Mouse (Mus musculus): Measurements from ENCODE around the gene Xrn2.

Xrn2 gene

DNA sequence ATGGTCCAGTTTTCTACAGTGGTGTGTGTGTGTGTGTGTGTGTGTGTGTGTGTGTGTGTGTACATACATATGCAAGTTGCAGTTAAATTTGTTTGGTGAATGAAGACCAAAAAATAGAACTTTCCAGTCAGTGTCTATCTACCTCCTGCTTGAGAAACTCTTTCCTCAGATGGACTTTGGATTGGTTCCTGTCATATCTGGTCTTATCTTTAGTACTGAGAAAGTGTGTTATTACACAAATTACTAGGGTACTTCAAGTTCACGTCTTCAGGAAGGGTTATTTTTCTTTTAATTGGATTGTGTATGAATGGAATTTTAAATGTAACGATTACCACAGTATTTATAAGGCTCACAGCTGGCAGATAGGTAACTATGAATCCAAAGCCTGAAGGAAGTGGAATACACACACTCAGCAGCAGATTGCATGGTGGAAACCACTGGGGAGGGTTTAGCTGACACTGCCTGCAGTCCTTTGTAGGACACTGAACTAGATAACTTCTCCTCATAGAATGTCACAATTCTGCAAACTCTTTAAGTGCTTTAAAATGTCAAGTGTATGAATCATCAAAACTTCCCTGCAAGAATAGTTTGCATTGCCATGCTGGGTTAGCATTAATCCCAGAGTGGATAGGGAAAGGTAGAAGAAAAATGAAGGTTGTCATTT is 40.6 kb downstream of the Xrn2 start:
- no peak for DNase-seq (ENCODE audit: low spot score)

- DNase-seq (ENCODE audit: low spot score) = no peak
Measured at GRCm38 (mm10) chr2:147067480-147068246, 54.9 kb downstream of the Xrn2 start.

DNA sequence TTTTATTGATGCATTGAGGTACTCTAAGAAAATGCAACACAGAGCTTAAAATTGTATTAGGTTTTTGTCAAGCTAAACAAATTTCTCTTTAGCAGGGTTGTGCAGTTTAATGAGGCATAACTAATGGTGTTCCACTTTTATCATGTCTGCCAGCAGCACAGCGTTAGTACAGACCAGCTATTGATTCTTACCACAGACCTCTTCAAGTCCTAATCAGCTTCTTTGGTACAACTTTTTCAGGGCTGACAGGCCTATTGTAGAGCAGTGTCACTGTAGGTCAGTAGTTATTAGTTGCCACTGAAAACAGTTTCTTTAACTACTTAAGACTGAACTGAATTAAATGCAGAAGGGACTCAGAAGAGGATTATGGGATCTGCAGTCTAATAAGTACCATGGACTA is 56.3 kb downstream of the Xrn2 start:
- peak; percentile 60 for DNase-seq (ENCODE audit: low spot score)

DNA sequence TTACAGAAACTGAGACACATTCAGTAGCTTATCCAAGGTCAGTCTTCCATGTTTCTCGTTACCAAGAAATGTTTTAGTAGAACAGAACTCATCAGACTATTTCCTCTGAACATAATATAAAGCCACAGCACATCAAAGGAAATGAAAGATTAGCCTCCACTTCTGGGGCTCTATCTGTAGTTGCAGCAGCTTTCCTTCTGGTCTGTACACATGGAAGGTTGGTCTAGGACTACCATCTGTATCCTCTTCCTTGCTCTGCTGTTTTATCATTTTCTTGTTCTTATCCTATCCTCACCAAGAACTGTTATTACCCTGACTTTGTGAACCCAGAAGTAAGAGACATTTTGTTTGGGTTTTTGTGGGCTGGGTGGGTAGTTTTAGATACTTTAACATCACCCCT is 57.5 kb downstream of the Xrn2 start:
- no peak for DNase-seq (ENCODE audit: low spot score)

- DNase-seq (ENCODE audit: low spot score) = peak; percentile 58
Measured at GRCm38 (mm10) chr2:147073962-147074361, 61.2 kb downstream of the Xrn2 start.

DNA sequence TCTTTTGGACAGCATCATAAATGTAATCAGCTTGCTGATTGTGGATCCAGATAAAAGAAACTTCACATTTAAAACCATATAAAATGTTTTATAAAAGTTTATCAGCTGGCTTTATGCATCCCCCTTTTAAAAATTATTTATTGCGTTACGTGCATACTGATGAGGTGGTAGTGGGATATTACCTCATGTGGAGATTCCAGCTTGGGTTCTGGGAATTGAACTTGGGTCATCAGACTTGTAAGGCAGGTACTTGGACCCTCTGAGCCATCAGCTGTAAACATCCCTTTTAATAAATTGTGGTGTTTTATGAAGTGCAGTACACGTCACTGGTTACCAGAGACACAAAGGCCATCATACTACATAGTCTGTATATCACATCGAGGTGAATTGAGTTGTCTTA is 61.6 kb downstream of the Xrn2 start:
- no peak for DNase-seq (ENCODE audit: low spot score)

- no peak for DNase-seq (ENCODE audit: low spot score)
Measured at GRCm38 (mm10) chr2:147082391-147082790, 69.6 kb downstream of the Xrn2 start.

- peak; percentile 53 for DNase-seq (ENCODE audit: low spot score)
Measured at GRCm38 (mm10) chr2:147083471-147084365, 70.9 kb downstream of the Xrn2 start.

DNA sequence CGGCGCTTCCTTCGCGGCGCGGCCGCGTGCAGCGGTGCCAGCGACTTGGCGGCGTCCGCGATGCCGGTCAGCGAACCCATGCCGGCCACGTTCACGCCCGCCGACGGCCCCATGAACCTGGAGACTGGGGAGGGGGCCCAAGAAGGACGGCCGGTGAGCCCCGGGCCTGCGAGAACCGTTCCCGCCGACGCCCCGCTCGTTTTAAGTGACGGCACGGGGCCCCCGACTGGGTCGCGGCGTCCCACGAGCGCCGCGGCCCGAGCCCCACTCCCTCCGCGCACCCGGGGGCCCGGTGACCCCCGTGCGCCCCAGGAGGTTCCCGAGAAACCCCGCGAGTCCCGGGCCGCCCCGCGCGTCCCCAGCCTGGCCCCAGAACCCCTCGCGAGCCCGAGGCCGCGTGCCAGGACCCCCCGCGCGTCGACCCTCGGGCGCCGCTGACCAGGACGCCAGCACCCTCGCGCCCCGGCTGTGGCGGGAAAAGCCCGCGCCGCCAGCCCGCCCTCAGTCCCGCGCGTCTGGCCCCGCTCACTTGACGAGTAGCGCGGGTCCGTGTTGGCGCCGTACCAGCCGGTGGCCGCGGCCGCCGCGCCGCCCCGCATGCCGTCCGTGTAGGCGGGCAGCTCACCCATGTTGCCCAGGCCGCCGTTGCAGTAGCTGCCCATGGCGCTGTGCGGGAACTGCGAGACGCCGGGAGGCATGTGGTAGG is 71.7 kb downstream of the Xrn2 start:
- DNase-seq (ENCODE audit: low spot score) = no peak

GRCm38 (mm10) chr2:147085072-147085870 is 72.5 kb downstream of the Xrn2 start, which contains the start of gene Nkx2-4:
TSS of gene Nkx2-4 (minus strand) at chr2:147085445.
- no peak for DNase-seq (ENCODE audit: low spot score)

DNA sequence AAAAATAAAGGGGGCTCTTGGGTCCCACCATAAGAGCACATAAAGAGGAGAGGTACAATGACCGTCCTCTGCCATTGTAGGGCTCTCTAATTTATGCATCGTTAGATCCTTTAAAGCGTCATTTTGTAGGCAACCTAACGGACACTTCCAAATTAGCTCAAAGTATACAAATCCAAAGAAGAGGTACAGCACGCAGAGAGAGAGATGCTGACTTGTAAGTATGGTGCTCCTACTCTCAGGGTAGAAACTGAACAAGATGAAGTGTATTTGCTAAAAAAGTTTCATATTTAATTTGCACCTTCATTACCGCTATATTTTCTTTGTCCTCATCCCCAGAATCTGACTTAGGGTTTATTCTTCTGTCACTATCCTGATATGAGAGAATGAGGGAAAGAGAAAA is 73.1 kb downstream of the Xrn2 start:
- DNase-seq (ENCODE audit: low spot score) = no peak

DNA sequence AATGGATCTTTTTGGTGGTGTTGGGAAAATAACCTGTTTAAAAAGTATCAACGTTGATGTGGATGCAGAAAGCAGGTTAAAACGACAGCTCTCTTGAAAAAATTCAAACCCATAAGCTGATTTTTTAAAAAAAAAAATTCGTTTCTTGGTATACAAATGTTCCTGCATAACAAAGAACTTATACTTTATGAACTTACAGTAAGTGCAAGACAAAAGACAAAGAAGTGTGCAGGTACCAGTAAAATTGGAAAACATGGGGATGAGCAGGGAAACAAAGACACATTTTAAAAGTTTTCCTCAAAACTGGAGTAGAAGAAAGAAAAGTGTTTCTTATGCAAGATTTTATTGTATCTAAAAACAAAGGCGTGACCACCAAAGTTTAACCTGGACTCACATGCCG is 73.6 kb downstream of the Xrn2 start:
- no peak for DNase-seq (ENCODE audit: low spot score)

DNA sequence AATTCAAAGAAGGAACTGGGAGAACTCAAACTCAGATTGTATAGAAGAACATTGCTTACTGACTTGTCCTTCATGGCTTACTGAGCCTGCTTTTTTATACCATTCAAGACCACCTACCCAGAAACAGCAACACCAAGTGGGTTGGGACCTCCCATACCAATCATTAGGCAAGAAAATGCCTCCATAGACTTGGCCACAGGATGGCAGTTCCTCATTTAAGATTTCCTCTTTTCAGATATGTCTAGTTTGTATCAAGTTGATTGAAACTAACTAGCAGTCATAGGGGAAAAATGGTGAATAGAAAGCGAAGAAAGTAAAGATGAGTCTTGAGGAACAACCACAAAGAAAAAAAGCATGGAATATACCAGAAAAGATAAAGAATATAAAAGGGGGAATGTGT is 106.9 kb downstream of the Xrn2 start:
- no peak for DNase-seq (ENCODE audit: low spot score)

DNA sequence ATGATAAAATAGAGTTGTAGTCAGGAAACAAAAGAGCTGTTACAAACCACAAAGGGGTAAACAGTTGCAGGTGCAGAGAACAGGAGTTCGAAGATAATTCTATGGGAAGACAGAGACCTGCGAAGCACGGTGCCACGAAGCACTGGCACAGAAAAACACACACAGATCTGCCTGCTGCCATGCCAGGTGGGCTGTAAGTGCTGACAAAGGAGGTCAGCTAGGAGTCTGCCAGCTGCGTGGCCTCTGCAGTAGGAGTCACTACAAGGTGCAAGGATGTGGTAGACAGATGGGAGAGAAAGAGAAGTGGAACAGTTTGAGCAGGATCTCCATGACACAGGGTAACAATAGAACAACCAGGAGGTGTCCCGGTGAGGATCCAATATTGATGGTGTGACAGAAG is 114.6 kb downstream of the Xrn2 start:
- DNase-seq (ENCODE audit: low spot score) = no peak

All from retina, embryonic 14.5 days (tissue).